Mouse (Mus musculus) liver, adult 2 months (tissue): ENCODE measurements at regions not wholly inside any gene's neighbourhood (a gene's known extent, or its start where the extent isn't known, plus 50 kb on each side); places are given as distances from the start of the nearest gene placed in this dataset.

Experiments used
- CTCF ChIP-seq: fragments of 200-500 bp; IDR thresholded peaks from 2 replicates; pipeline ENCODE4 v1.5.1; 2011; ENCODE audit warnings: low read depth, low read length, control low read depth
- POLR2A ChIP-seq: fragments of 200-500 bp; IDR thresholded peaks from 2 replicates; pipeline ENCODE4 v1.6.1; 2011; ENCODE audit warnings: low read length, control low read depth; ENCODE audit not compliant: insufficient read depth; ENCODE audit errors: extremely low read depth

GRCm38 (mm10) chr13:44602658-44603057 lies 126.6 kb upstream of the Jarid2 start:
- TF ChIP-seq CTCF: no peak
- TF ChIP-seq POLR2A: no peak
